Mouse (Mus musculus) ES-E14 (cell line): ENCODE measurements around the gene Slc38a10.

Experiments used
- CHD2 ChIP-seq: IDR thresholded peaks from 2 replicates; pipeline ENCODE4 v1.6.1; 2014; ENCODE audit warnings: mild to moderate bottlenecking, low read depth, low read length, inconsistent platforms
- MAFK ChIP-seq: IDR thresholded peaks from 2 replicates; pipeline ENCODE4 v1.6.1; 2014; ENCODE audit warnings: mild to moderate bottlenecking, low read depth, low read length, inconsistent platforms; ENCODE audit not compliant: insufficient read depth

DNA sequence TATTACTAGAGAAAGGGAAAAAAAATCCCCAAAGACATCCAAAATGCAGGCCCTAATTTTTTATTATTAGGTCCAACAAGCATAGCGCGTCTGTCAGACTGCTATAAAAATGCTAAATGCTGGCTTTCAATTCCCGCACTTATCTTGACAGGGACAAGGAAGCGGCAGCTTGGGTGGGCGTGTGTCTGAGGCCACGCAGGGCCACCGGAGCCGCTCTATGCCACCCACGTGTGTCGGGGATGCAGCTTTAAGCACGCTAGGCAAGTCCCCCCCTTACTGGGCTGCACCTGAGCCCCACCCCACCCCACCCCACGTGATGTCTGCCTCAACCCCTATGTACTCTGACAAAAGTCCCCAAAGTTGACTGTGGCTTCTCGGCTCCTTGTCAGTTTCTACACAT lies 47.7 kb upstream of the Slc38a10 start:
- TF ChIP-seq MAFK, result no peak
- TF ChIP-seq CHD2, result no peak
